Mouse (Mus musculus) layer of hippocampus, postnatal 36 days (tissue): ENCODE results near the gene Eif4a1. TPM values are rescaled to one million over a fixed set of nuclear protein-coding genes. Genes with fewer than 3 reads are reported as not detected.
"Not testable (repeated sequence)": the region's sequence is repeated elsewhere in the genome, so short reads cannot be mapped to it uniquely, and the experiment has no call there.

Source experiments
- DNase-seq, 2 experiments: peaks; one replicate each; pipeline ENCODE4 v3.0.0; 2022
- microRNA-seq, 2 experiments: library from miRNA; unstranded; fragments of <30 nt; microRNA quantifications; one replicate each; pipeline ENCODE4 v1.2.0; 2021
- total RNA-seq, 2 experiments: library from RNA; stranded (reverse); gene quantifications; 2 replicates each; pipeline ENCODE4 v1.2.3; 2021

Eif4a1 gene
- total RNA-seq, 2 experiments from 2014 or later: 352 to 354 TPM

DNA sequence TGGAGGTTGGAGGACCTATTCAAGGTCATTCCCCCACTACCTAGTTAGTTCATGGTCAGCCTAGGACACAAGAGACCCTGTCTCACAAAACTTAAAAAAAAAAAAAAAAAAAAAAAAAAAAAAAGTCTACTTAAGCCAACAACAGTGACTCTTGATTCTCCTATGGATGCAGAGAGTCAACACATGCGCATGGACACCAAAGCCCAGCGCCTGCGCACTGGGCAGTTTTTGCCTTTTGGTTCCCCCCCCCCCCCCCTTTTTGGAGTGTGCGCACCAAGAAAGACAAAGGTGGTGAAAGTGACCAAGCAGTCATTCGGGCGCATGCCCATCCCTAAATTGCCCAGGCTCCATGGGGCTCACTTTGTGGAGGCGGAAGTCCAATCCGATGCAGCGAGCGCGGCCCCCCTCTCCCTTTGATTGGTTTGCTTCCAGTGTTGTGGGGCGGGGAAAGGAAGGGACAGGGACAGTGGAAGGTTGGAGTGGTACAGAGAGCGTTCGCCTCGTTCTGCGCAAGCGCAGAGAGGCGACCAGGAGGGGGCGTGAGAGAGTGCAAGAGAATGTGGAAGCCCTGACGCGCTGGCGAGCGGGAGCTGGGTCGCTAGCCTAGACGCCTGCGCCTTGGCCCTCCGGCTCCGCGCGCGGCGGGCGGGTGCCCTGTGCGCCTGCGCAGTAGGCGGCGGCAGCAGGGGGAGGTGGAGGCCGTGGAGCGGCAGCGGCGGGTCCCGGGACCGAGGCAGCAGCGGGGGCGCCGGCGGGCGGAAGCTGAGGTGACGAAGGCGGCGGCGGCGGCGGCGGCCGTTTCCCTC, 39.7 kb downstream of the Eif4a1 start, which contains the start of gene Fxr2:
Gene Fxr2, plus strand, starts transcription at position 707 of the 806 bp plus-strand sequence.
- peak; percentile 100 for DNase-seq

DNA sequence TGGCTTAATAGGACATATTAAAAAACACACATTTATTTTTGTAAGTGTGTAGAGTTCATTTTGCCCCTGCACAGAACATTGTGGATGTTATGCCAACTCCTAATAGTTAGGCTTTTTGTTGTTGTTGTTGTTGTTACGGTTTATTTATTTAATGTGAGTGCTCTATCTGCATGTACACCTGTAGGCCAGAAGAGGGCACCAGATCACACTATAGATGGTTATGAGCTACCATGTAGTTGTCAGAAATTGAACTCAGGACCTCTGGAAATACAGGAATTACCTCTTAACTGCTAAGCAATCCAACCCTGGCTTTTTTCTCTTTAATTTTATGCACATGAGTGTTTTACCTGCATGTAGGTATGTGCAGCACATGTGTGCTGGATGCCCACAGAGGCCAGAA, 42.4 kb downstream of the Eif4a1 start:
- no peak for DNase-seq

DNA sequence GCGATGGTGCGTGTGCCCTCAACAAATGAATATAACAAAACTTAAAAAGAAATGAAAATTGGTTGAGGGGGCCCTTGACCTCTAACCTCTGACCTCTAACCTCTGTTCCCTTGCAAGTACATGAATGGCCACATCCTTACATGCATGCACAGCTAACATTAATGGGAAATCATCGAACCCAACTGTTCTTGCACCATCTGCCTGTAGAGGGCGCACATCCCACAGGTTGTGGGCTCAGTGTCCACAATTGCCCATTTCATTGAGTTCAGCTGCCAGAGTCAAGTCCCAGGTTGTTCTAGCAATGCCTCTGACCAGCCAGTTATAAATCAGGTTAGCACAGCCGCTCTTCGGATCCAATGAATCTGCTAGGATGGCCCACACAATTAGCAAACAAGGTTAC, 43.9 kb downstream of the Eif4a1 start:
- DNase-seq: peak; percentile 50 to 64

DNA sequence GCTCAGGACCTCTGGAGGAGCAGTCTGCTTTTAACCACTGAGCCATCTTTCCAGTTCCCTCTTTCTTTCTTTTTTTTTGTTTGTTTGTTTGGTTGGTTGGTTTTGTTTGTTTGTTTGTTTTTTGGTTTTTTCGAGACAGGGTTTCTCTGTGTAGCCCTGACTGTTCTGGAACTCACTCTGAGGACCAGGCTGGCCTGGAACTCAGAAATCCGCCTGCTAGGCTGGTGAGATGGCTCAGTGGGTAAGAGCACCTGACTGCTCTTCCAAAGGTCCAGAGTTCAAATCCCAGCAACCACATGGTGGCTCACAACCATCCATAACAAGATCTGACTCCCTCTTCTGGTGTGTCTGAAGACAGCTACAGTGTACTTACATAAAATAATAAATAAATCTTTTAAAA, 47.9 kb downstream of the Eif4a1 start:
- not testable (repeated sequence) for DNase-seq

DNA sequence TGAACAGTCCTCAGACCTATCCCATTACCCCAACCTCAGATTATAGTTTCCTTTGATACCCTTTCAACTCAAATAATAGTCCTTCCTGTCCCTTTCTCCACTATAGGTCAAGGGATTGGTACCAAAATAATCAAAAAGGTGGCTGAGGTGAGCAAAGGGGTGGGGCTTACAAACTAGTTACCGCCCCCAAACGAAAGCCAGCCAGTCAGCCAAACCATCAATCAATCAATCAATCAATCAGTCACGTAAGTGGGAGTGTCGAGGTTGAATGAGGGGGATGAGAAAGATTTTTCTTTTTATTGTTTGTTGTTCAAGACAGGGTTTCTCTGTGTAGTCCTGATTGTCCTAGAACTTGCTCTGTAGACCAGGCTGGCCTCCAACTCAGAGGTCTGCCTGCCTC, 49.2 kb downstream of the Eif4a1 start:
- DNase-seq: no peak

DNA sequence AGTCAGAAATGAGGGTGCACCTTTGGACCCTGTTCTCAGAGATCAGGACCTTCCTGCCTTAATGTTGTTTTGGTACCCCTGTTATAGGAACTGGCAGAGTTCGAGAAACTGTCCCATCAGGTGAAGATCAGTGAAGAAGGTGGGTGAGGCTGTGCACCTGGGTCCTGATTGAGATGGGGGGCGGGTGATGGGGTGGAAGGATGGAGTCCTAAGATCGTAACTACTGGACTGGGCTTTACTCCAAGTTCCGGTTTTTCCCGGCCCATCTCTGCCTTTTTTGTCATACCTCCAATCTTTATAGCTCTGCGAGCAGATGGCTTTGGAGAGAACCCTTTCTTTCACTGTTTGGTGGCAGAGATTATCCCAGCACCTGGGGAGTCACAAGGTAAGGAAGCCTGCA, 49.8 kb downstream of the Eif4a1 start:
- DNase-seq: no peak

DNA sequence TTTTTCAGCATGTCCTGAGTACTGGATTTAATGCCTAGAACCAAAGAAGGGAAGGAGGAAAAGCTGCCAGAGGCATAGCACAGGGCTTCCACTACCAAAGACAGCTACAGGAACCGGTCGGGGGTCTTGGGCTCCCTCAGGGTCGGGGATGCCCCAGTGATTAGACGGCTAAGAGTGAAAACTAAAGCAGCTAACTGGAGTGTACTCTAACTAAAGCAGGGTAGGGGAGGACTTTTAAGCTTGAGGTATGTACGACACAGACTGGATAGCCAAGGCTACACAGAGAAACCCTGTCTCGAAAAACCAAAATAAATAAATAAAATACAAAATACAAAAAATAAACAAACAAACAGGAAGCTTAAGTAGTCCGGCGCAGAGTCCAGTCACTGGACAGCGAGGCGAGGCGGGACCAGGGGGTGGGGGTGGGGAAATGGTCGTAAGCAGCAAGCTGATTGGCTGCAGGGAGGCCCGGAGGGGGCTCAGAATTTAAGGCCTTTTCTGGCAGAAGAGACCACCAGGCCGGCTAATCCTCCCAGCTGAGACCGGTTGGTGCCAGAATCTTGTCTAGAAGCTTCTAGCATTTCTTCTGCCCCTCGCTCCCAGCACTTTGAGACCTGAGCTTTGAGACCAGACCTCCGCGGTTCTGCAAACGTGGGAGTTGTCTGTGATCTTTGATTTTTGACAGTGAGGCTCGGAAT, 50.5 kb downstream of the Eif4a1 start, which contains the start of gene Sat2:
Gene Sat2, plus strand, starts transcription at position 454 of the 698 bp plus-strand sequence.
- DNase-seq: peak; percentile 48 to 50

DNA sequence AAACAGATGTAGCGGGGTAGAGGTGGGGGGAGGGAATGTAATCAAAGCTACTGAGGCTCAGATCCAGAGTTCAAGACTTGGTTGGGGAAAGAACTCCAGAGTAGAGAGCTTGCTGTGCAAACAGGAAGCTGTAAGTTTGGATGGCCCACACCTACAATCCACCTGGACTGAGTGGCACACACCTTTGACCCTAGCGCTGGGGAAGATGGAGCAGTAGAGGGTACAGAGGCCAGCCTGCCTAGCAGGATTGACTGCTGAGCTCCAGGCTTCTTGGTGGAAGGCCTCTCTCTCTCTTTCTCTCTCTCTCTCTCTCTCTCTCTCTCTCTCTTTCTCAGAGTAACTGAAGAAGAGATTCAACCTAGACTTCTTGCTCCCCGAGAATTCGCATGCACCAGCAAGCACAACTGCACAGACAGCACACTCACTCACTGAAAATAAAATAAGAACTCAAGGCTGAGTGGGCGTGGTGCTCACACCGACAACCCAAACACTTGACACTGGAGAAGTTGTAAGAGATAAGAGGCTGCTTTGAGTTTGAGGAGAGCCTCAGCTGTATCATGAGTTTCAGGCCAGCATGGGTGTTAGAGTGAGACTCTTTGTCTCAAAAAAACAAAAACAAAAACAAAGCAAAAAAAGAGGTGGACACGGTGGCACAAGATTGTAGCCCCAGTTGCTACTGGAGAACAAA, 51.7 kb downstream of the Eif4a1 start:
- no peak for DNase-seq

DNA sequence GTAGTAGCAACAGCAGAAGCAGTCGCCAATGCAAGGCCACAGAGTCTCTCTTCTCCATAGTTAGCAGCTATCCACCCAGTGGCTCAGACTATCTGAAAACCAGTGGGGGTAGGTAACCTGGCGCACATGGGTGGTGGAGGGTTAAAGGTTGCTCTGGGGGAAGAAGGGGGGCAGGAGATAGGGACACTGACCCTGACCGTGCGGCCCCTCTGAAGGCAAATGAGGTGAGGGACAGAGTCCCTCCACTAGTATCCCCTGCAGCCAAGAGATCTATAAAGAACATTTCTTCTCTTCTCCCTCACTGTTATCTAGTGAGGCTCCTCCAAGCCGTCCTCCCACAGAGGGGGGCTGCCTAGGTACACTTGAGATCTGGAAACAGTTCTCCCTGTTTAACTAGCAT, 54.4 kb downstream of the Eif4a1 start, which contains the start of gene Shbg:
Gene Shbg, minus strand, starts transcription at position 101 of the 400 bp plus-strand sequence.
- no peak for DNase-seq

Small RNAs within 50 kb of the gene (microRNA-seq; reads per million reads assigned to microRNA genes)
- gene Mir1934 (5.9 to 8.1 reads per million in 2 experiments), gene Mir467f (0 reads per million in 2 experiments)

Other genes with a start within 250 kb of the Eif4a1 start
- 1 to 10 TPM; 5.4 to 5.9 TPM for gene Dnah2, start 123.3 kb downstream of the Eif4a1 start, total RNA-seq
- 100 to 1,000 TPM; 120 to 121 TPM for gene Efnb3, start 112.2 kb downstream of the Eif4a1 start, total RNA-seq
- 10 to 100 TPM; 11.8 to 14.3 TPM for gene Wrap53, start 92.2 kb downstream of the Eif4a1 start, total RNA-seq
- gene Trp53, start 92.1 kb downstream of the Eif4a1 start, total RNA-seq: 10 to 100 TPM; 25.4 to 27.4 TPM
- 100 to 1,000 TPM; 400 to 418 TPM for gene Atp1b2, start 66.5 kb downstream of the Eif4a1 start, total RNA-seq
- gene Shbg, start 54.5 kb downstream of the Eif4a1 start, total RNA-seq: not detected
- 10 to 100 TPM; 11.7 to 13.7 TPM for gene Sat2, start 50.4 kb downstream of the Eif4a1 start, total RNA-seq
- 100 to 1,000 TPM; 147 to 153 TPM for gene Fxr2, start 39.4 kb downstream of the Eif4a1 start, total RNA-seq
- gene Sox15, start 17.1 kb downstream of the Eif4a1 start, total RNA-seq: not detected
- 10 to 100 TPM; 55.0 to 58.8 TPM for gene Mpdu1, start 9.8 kb downstream of the Eif4a1 start, total RNA-seq
- 10 to 100 TPM; 11.9 to 13.5 TPM for gene Cd68, start 6.3 kb downstream of the Eif4a1 start, total RNA-seq
- 100 to 1,000 TPM; 101 to 122 TPM for gene Senp3, start 9.7 kb upstream of the Eif4a1 start, total RNA-seq
- 1 to 10 TPM; 2.1 to 3.1 TPM for gene Tnfsf13, start 13.4 kb upstream of the Eif4a1 start, total RNA-seq
- gene Tnfsf12, start 23.4 kb upstream of the Eif4a1 start, total RNA-seq: 1 to 10 TPM; 8.2 to 8.8 TPM
- gene Tnfsfm13, start 23.7 kb upstream of the Eif4a1 start, total RNA-seq: 1 to 10 TPM in 1 of 2 experiments, under 1 TPM in 1; 0.90 to 1.2 TPM
- gene Polr2a, start 86.2 kb upstream of the Eif4a1 start, total RNA-seq: 10 to 100 TPM; 61.2 to 61.3 TPM
- gene Slc35g3, start 89.5 kb upstream of the Eif4a1 start, total RNA-seq: not detected
- gene Zbtb4, start 93.5 kb upstream of the Eif4a1 start, total RNA-seq: 100 to 1,000 TPM; 116 to 126 TPM
- 1 to 10 TPM in 1 of 2 experiments, under 1 TPM in 1; 0.72 to 1.3 TPM for gene Chrnb1, start 123.5 kb upstream of the Eif4a1 start, total RNA-seq
- 10 to 100 TPM; 29.2 to 31.6 TPM for gene Fgf11, start 129.4 kb upstream of the Eif4a1 start, total RNA-seq
- under 1 TPM in 1 of 2 experiments, not detected in 1; 0.17 TPM for gene Tmem102, start 133.2 kb upstream of the Eif4a1 start, total RNA-seq
- not detected for gene Gm39566, start 142.9 kb upstream of the Eif4a1 start, total RNA-seq
- gene Spem2, start 146.0 kb upstream of the Eif4a1 start, total RNA-seq: not detected
- under 1 TPM; 0.57 to 0.63 TPM for gene Spem1, start 149.8 kb upstream of the Eif4a1 start, total RNA-seq
- gene Nlgn2, start 165.4 kb upstream of the Eif4a1 start, total RNA-seq: 100 to 1,000 TPM; 192 to 206 TPM
- gene Tmem256, start 166.1 kb upstream of the Eif4a1 start, total RNA-seq: 100 to 1,000 TPM; 109 to 128 TPM
- 10 to 100 TPM; 16.3 to 16.6 TPM for gene Plscr3, start 174.0 kb upstream of the Eif4a1 start, total RNA-seq
- gene Tnk1, start 186.3 kb upstream of the Eif4a1 start, total RNA-seq: under 1 TPM in 1 of 2 experiments, not detected in 1; 0.18 TPM
- gene Tmem95, start 205.6 kb upstream of the Eif4a1 start, total RNA-seq: not detected
- gene Kctd11, start 209.0 kb upstream of the Eif4a1 start, total RNA-seq: 1 to 10 TPM; 1.1 TPM
- not detected for gene Acap1, start 223.1 kb upstream of the Eif4a1 start, total RNA-seq
- under 1 TPM; 0.46 to 0.95 TPM for gene 2810408A11Rik, start 228.6 kb upstream of the Eif4a1 start, total RNA-seq
- 100 to 1,000 TPM; 117 to 118 TPM for gene Neurl4, start 228.6 kb upstream of the Eif4a1 start, total RNA-seq
- gene Gps2, start 241.5 kb upstream of the Eif4a1 start, total RNA-seq: 10 to 100 TPM; 31.9 to 38.2 TPM
- 100 to 1,000 TPM; 416 to 445 TPM for gene Eif5a, start 249.5 kb upstream of the Eif4a1 start, total RNA-seq